Mouse (Mus musculus): ENCODE data around the gene Pabpc4.

GRCm38 (mm10) chr4:123260071-123260746 lies 1.9 kb upstream of the Pabpc4 start:
- TF ChIP-seq CTCF (IDR thresholded peaks at IDR 0.05; ENCODE audit: control insufficient read depth, insufficient read depth, insufficient replicate concordance, low read depth, low read length) (no peak), POLR2A (IDR thresholded peaks at IDR 0.05; ENCODE audit: control insufficient read depth, low read depth, low read length) (no peak)
